Mouse (Mus musculus) spleen, postnatal 14 days (tissue): ENCODE results near the gene Gna12.

Experiments used
- DNase-seq, 2 experiments: peaks; one replicate each; pipeline ENCODE4 v3.0.0; 2021 to 2022; ENCODE audit warnings: low spot score in 2 of 2

The Gna12 gene

GRCm38 (mm10) chr5:140827413-140827812 is 2.8 kb downstream of the Gna12 start:
- DNase-seq, result no peak

GRCm38 (mm10) chr5:140826796-140827195 is 3.4 kb downstream of the Gna12 start:
- DNase-seq, result no peak

- no peak for DNase-seq
Observed at GRCm38 (mm10) chr5:140826118-140826517, 4.1 kb downstream of the Gna12 start.

DNA sequence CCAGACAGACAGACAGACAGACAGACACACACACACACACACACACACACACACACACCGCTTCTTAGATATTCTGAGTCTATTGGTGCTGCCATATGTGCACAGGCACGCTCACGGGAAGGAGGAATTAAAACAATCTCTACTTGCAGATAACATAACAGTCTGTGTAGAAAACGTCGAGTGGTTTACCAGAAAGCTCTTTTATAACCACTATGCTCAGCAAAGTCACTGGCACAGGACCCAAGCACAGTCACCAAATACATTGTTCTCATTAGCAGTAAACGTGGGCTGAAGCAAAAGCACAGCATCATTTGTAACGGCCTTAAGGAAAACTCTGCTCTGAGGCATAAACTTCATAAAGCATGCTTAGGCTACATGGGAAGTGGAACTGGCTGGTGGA is 6.1 kb downstream of the Gna12 start:
- no peak for DNase-seq

GRCm38 (mm10) chr5:140823386-140823785 is 6.8 kb downstream of the Gna12 start:
- DNase-seq, result no peak

GRCm38 (mm10) chr5:140821951-140822350 is 8.3 kb downstream of the Gna12 start:
- DNase-seq, result no peak

- no peak for DNase-seq
Observed at GRCm38 (mm10) chr5:140820539-140820938, 9.7 kb downstream of the Gna12 start.

DNA sequence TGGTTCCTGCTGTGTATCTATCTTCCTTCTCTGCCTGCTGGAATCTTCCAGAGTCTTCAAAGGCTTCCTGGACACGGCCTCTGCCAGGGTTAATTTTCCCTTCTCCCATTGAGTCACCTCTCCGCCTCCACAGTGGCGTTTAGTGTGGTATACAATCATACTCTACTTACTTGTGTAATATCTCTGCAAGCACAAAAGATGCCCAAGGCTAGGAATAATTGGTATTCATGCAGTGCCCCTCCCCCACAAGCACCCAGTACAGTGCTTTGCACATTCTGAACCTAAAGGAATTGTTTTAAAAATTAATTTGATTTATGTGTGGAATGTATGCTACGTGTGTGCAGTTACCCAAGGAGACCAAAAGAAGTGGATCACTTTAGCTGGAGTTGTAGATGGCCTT is 10.6 kb downstream of the Gna12 start:
- no peak for DNase-seq

DNA sequence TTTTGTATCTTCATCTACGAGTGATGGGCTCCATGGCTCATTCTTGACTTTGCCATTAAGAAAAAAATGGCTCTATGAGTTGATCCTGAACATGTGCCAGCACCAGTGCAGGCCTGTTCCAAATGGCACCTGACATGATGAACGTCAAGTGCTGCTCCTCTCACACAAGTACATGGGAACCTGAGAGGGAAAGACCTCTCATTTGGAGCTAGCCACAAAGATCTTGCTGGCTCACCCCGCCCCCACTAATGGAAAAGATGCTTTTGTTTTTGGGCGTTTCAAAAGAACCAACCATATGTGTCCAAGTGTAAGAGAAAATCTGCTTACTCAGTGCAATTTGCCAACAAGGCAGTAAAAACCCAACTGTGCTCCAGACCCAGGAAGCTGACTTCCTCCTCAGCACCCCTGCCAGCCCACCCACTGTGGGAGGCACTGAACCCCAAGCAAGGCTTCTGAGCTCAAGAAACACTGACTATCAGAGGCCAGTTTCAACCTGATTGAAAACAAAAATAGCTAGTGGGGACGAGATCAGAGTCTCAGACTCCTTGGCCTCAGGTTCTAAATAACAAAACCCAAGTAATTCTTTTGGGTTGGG is 11.7 kb downstream of the Gna12 start:
- no peak for DNase-seq

GRCm38 (mm10) chr5:140816950-140817568 is 13.2 kb downstream of the Gna12 start:
- no peak for DNase-seq

GRCm38 (mm10) chr5:140816008-140816407 is 14.2 kb downstream of the Gna12 start:
- DNase-seq, result no peak

DNA sequence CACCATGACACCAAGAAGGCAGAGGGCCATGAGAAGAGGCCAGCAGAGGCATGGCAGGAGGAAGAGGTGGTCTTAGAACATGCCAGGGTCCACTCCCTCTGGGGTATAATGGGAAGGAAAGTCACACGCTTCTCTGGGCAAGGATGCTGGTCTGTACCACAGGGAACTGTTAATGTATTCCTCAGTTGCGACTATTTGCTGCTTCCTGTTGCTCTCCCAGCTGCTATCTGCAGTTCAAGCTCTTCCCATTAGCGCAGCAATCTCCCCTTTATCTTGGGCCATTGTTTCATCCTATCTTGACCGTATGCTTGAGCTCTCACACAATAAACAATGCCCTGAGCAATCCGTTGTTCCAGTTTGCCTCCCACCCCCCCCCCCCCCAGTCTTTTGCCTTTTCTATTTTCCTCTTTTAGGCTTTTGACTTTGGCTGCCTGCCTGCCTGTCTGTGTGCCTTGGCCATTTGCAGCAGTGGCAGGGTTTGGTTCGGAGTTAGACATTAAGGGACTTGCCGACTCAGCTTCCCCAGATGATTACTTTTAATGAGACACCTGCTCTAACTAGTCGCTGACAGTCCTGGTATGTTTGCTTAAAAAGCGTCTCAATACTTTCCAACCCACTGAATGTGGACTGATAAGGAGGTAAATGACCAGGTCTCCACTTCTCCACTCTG is 15.0 kb downstream of the Gna12 start:
- no peak for DNase-seq

DNA sequence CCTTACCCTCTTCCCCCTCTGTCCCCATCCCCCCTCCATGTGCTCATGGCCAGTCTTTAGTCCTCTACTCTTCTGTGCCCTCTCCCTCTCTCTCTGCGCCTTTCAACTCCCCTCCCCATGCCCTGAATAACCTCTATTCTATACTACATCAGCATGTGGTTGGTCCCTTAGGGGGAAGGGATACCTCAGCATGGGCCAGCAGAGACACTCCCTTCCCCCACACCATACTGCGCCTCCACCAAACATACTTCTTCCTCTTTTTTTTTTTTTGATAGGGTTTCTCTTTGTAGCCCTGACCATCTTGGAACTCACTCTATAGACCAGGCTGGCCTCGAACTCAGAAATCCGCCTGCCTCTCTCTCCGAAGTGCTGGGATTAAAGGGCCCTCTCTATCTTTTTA is 15.8 kb downstream of the Gna12 start:
- DNase-seq, result no peak

DNA sequence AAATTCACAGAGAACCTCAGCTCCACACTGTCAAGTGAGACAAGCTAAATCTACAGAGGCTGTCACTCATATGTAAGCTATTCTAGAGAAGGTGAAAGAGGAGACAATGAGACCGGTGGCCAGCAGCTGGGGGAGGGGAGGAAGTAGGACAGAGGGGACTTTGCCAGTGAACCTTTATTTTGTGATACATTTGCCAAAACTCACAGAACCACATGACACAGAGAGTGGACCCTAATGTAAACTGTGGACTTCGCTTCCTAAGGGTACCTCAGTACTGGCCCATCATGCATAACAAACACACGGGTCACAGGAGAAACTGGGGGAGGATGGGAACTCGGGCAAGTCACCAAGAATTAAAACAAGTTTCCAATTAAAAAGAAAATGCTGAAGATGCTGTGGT is 17.5 kb downstream of the Gna12 start:
- DNase-seq, result no peak

DNA sequence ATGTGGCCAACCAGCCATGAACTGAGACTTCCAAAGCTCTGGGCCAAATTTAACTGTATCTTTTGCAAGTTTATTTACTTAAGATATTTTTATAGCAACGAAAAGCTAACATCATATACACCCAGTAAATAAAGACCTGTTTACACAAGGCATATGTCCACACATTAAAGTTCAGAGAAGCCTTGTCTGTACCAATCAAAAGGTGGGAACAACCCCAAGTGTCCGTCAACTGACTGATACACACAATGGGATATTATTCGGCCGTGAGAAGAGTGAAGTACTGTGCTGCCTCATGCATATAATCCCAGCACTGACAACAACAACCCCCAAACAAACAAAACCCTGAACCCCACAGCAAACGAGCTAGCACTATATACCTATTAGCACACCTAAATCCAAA is 18.2 kb downstream of the Gna12 start:
- no peak for DNase-seq

GRCm38 (mm10) chr5:140811390-140811789 is 18.8 kb downstream of the Gna12 start:
- no peak for DNase-seq

GRCm38 (mm10) chr5:140806939-140807338 is 23.3 kb downstream of the Gna12 start:
- DNase-seq, result no peak

DNA sequence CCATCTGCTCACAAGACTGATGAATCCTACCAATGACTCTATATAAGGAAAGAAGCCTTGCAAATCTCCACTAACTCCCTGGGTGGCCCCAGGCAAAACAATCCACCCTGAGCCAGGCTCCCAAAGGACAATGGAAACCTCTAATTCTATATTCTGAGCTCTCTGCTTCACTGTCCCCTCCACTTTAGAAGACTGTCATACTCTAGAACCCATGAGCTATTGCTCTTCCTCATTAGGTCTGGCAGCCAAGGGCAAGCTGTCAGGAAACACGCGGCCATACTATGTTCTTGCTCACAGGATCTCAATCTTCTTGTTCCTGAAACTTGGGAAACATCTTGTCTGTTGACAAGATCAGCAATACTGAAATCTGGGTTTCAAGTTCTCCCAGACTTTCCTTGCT is 24.0 kb downstream of the Gna12 start:
- no peak for DNase-seq

GRCm38 (mm10) chr5:140801782-140802181 is 28.4 kb downstream of the Gna12 start:
- no peak for DNase-seq

- no peak for DNase-seq
Observed at GRCm38 (mm10) chr5:140800288-140800923, 29.8 kb downstream of the Gna12 start.

- DNase-seq, result no peak
Observed at GRCm38 (mm10) chr5:140799190-140799589, 31.0 kb downstream of the Gna12 start.

DNA sequence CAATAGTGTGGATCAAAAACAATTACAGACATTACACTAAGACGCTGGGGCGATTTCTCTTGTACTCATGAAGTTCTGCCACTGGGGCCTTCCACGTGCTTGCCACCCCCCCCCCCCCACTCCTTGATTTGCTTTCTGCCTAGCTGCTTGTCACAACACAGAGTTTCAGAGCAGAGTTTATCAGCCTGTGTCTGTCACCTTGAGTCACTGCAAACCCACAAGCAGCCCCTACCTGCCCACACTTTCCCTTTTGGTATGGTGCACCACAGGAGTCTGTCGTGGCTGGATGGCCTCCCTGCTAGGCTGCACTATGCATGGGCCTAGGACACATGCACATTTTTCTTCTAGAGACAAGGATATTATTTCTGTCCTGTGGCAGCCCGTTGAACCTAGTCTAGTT is 31.5 kb downstream of the Gna12 start:
- no peak for DNase-seq

GRCm38 (mm10) chr5:140798158-140798557 is 32.1 kb downstream of the Gna12 start:
- DNase-seq, result no peak
